Mouse (Mus musculus) cerebellum, adult 2 months (tissue): Measurements from ENCODE around the gene Dio1.

ENCODE experiments used
- CTCF ChIP-seq: fragments of 200-500 bp; IDR thresholded peaks from 2 replicates; pipeline ENCODE4 v1.5.1; 2011; ENCODE audit warnings: low read depth, mild to moderate bottlenecking, control low read depth, low read length, moderate library complexity, borderline replicate concordance; ENCODE audit not compliant: insufficient read depth
- POLR2A ChIP-seq: fragments of 200-500 bp; IDR thresholded peaks from 2 replicates; pipeline ENCODE4 v1.6.1; 2011; ENCODE audit warnings: low read length, control low read depth, borderline replicate concordance; ENCODE audit not compliant: insufficient read depth

- no peak for TF ChIP-seq POLR2A
- TF ChIP-seq CTCF: no peak
Observed at GRCm38 (mm10) chr4:107347221-107347620, 40.3 kb upstream of the Dio1 start.
